Mouse (Mus musculus) ES-E14 (cell line): ENCODE measurements around the gene Avp. TPM values are rescaled to one million over a fixed set of nuclear protein-coding genes. Genes with fewer than 3 reads are reported as not detected.

Source experiments
- DNase-seq: peaks from one replicate; pipeline ENCODE4 v3.0.0-alpha.2; 2013; ENCODE audit warnings: low read depth, low spot score
- H3K27ac ChIP-seq: 2 replicates; pipeline ENCODE4 v1.5.1; 2012; ENCODE audit warnings: low read depth, mild to moderate bottlenecking, low read length, moderate library complexity, mixed read lengths; ENCODE audit not compliant: poor library complexity, insufficient read depth, severe bottlenecking
- H3K36me3 ChIP-seq: 2 replicates; pipeline ENCODE4 v1.6.1; 2012; ENCODE audit warnings: mild to moderate bottlenecking, low read length, moderate library complexity, mixed read lengths; ENCODE audit not compliant: control insufficient read depth, poor library complexity, insufficient read depth, severe bottlenecking
- H3K4me1 ChIP-seq, 2 experiments: fragments of 150-350 bp in 1 of 2; sonication (generic) in 1 of 2; 2 replicates each; pipeline ENCODE4 v1.6.1; 2012; ENCODE audit warnings: low read length in 2 of 2, mild to moderate bottlenecking in 1 of 2, mixed read lengths in 1 of 2; ENCODE audit not compliant: control insufficient read depth in 2 of 2, insufficient read depth in 2 of 2, poor library complexity in 1 of 2
- H3K4me3 ChIP-seq, 2 experiments: fragments of 150-350 bp in 1 of 2; sonication (generic) in 1 of 2; 2 replicates each; pipeline ENCODE4 v1.5.1; 2012; ENCODE audit warnings: low read length in 2 of 2, low read depth in 1 of 2, mild to moderate bottlenecking in 1 of 2, mixed read lengths in 1 of 2; ENCODE audit not compliant: insufficient read depth in 1 of 2, poor library complexity in 1 of 2, severe bottlenecking in 1 of 2
- H3K9ac ChIP-seq: 2 replicates; pipeline ENCODE4 v1.6.1; 2012; ENCODE audit warnings: low read depth, mild to moderate bottlenecking, low read length, mixed read lengths; ENCODE audit not compliant: poor library complexity, insufficient read depth, severe bottlenecking
- H3K9me3 ChIP-seq: fragments of 150-350 bp; sonication (generic); 2 replicates; pipeline ENCODE4 v1.6.1; 2012; ENCODE audit warnings: low read depth, mild to moderate bottlenecking, low read length; ENCODE audit not compliant: control insufficient read depth, insufficient read depth
- CHD2 ChIP-seq: IDR thresholded peaks from 2 replicates; pipeline ENCODE4 v1.6.1; 2014; ENCODE audit warnings: mild to moderate bottlenecking, low read depth, low read length, inconsistent platforms
- HCFC1 ChIP-seq: IDR thresholded peaks from 2 replicates; pipeline ENCODE4 v1.6.1; 2012; ENCODE audit warnings: low read length, inconsistent platforms, borderline replicate concordance; ENCODE audit not compliant: insufficient read depth
- MAFK ChIP-seq: IDR thresholded peaks from 2 replicates; pipeline ENCODE4 v1.6.1; 2014; ENCODE audit warnings: mild to moderate bottlenecking, low read depth, low read length, inconsistent platforms; ENCODE audit not compliant: insufficient read depth
- ZC3H11A ChIP-seq: IDR thresholded peaks from 2 replicates; pipeline ENCODE4 v1.6.1; 2012; ENCODE audit warnings: low read depth, mild to moderate bottlenecking, inconsistent platforms, low read length, borderline replicate concordance
- ZNF384 ChIP-seq: IDR thresholded peaks from 2 replicates; pipeline ENCODE4 v1.6.1; 2012; ENCODE audit warnings: low read depth, low read length, inconsistent platforms
- in situ Hi-C, 2 experiments: fragments of 600-800 bp; cut with MboI; formaldehyde crosslinking; loops; one replicate each; pipeline ENCODE4 v1.15.1; 2025; ENCODE audit warnings: low sequenced_read_pairs in 2 of 2, inconsistent platforms in 1 of 2; ENCODE audit not compliant: unreplicated experiment in 2 of 2
- total RNA-seq: library from RNA; depleted of rRNA; stranded (reverse); fragments of 300-350 nt; gene quantifications from 2 replicates; pipeline ENCODE4 v1.2.3, GENCODE M21; 2012

The Avp gene
- total RNA-seq, 1 experiment = not detected

GRCm38 (mm10) chr2:130574960-130575359 lies 7.4 kb downstream of the Avp start:
- Histone ChIP-seq H3K4me3 (no peak overlapping the region), H3K4me1 (peaks cover 0 to 8% of the 10 kb centered on the region in 2 experiments; a peak in 2 of 4 replicates), H3K36me3 (no peaks in the 10 kb centered on the region), H3K9ac (no peak overlapping the region), H3K27ac (no peak overlapping the region), H3K9me3 (no peaks in the 10 kb centered on the region)
- no peak for DNase-seq
- in situ Hi-C loops = no loop called here
- TF ChIP-seq ZC3H11A (no peak), MAFK (no peak), HCFC1 (no peak), CHD2 (no peak), ZNF384 (no peak)

GRCm38 (mm10) chr2:130569926-130570325 lies 12.4 kb downstream of the Avp start:
- no peak for DNase-seq
- TF ChIP-seq CHD2 = no peak
- TF ChIP-seq ZNF384 = no peak
- TF ChIP-seq MAFK = no peak
- TF ChIP-seq HCFC1 = no peak
- TF ChIP-seq ZC3H11A = no peak

DNA sequence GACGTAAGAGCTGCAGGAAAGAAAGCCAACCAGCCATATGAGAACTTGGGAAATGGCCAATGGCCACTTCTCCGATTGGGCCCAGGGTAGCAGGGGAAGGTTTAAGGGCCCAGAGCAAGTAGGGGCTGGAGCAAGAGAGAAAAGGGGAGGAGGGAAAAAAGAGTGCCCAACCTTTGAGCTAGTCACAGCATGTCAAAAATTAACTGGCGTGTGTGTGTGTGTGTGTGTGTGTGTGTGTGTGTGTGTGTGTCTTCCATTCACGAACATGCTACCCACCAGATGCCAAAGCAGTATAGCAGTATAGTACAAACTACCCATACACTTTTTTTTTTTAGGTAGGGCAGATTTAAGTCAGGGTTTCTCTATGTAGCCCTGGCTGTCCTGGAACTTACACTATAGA lies 13.4 kb downstream of the Avp start:
- TF ChIP-seq HCFC1 (no peak), CHD2 (no peak), ZNF384 (no peak), ZC3H11A (no peak), MAFK (no peak)
- no peaks in the 10 kb centered on the region for H3K9me3 ChIP-seq
- no peak overlapping the region for H3K4me3 ChIP-seq
- peaks cover 6% of the 10 kb centered on the region; the same call in 1 of the 2 replicates for H3K36me3 ChIP-seq
- H3K9ac ChIP-seq = no peak overlapping the region
- no peak for DNase-seq
- H3K27ac ChIP-seq = no peak overlapping the region
- peaks cover 0 to 9% of the 10 kb centered on the region in 2 experiments; a peak in 2 of 4 replicates for H3K4me1 ChIP-seq
- in situ Hi-C loops = no loop called here

More at GRCm38 (mm10) chr2:130569926-130570325, 12.4 kb downstream of the Avp start:
- Histone ChIP-seq H3K4me3 (no peak overlapping the region), H3K9ac (no peak overlapping the region), H3K27ac (no peak overlapping the region), H3K4me1 (peaks cover 0 to 1% of the 10 kb centered on the region in 2 experiments; a peak in 1 of 4 replicates), H3K9me3 (no peaks in the 10 kb centered on the region), H3K36me3 (peaks cover 5% of the 10 kb centered on the region; the same call in 1 of the 2 replicates)
- in situ Hi-C loops = no loop called here

- no peaks in the 10 kb centered on the region for H3K9me3 ChIP-seq
- TF ChIP-seq CHD2 (no peak), ZC3H11A (no peak), ZNF384 (no peak), HCFC1 (no peak), MAFK (no peak)
- no peak for DNase-seq
- H3K9ac ChIP-seq = peak overlapping the region; percentile 91; the same call in 1 of the 2 replicates
- in situ Hi-C loops = no loop called here
- H3K4me3 ChIP-seq = no peak overlapping the region; a peak in 1 of 4 replicates
- H3K4me1 ChIP-seq = peaks cover 0 to 9% of the 10 kb centered on the region in 2 experiments; a peak in 2 of 4 replicates
- H3K36me3 ChIP-seq = peaks cover 6% of the 10 kb centered on the region; the same call in 1 of the 2 replicates
- H3K27ac ChIP-seq = no peak overlapping the region
Observed at GRCm38 (mm10) chr2:130564983-130565382, 17.4 kb downstream of the Avp start.
